Mouse (Mus musculus): ENCODE results near the gene Plet1.

DNA sequence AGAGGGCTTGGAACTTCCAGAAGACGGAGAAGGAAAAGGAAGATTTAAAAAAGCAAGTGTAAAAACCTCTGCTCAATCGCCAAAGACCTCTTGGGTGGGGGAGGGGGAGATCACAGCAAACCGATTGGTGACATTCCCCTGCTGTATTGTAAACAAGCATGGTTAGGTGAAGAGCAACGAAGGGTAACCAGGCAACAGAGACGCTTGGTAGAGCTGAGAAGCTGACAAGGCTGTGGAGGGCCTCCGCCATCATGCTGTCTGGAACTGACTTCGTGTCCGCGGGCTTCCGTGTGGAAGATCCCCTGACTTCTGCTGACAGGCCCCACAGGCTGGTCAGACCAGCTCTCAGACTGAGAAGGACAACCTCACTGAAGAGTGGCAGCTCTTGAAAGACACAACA is 8.8 kb upstream of the Plet1 start:
- TF ChIP-seq CTCF (IDR thresholded peaks at IDR 0.05; ENCODE audit: low read depth): no peak
- TF ChIP-seq EP300 (optimal IDR thresholded peaks at IDR 0.05): no peak

Measured in stomach, postnatal 0 days (tissue).